Mouse (Mus musculus): ENCODE measurements around the gene Gm17428.

DNA sequence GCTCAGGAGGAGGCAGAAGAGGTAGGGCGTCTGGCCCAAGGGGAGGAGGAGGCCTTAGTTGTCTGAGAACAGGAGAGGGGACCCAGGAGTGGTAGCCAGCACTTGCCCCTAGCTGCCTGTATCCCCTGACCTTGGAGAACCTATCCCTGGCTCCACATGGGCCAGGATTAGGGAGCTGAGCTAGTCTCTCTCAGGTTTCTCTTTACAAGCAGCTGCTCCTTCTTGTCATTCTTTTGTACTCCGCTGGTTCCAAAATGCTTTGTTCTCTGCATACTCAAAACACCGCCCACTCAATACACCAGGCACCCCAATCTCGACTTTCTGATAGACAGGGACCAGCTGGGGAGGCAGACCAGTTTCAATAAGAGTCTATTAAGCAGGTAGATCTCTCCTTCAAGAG lies 20.6 kb downstream of the Gm17428 start:
- TF ChIP-seq EP300 (IDR thresholded peaks at IDR 0.05) = no peak
- TF ChIP-seq CTCF (IDR thresholded peaks at IDR 0.05) = no peak
